Mouse (Mus musculus) CH12.LX (cell line): ENCODE measurements at regions not wholly inside any gene's neighbourhood (a gene's known extent, or its start where the extent isn't known, plus 50 kb on each side); places are given as distances from the start of the nearest gene placed in this dataset.

ENCODE experiments used
- DNase-seq: peaks from one replicate; pipeline ENCODE4 v3.0.0-alpha.2; 2013; ENCODE audit errors: extremely low read depth
- H3K27ac ChIP-seq: 2 replicates; pipeline ENCODE4 v1.5.1; 2012; ENCODE audit warnings: low read depth, mild to moderate bottlenecking, control low read depth, moderate library complexity; ENCODE audit not compliant: insufficient read depth
- H3K27me3 ChIP-seq: replicated peaks from 2 replicates; pipeline ENCODE3; 2012; ENCODE audit warnings: inconsistent platforms
- H3K36me3 ChIP-seq, 2 experiments: replicated peaks in 1 of 2; 2 replicates each; pipeline versions ENCODE3 to v1.6.1; 2012; ENCODE audit warnings: inconsistent platforms in 1 of 2, low read length in 1 of 2, mild to moderate bottlenecking in 1 of 2, mixed read lengths in 1 of 2, moderate library complexity in 1 of 2; ENCODE audit not compliant: control insufficient read depth in 1 of 2, insufficient read depth in 1 of 2
- H3K4me1 ChIP-seq, 2 experiments: 2 replicates each; pipeline ENCODE4 v1.6.1; 2012; ENCODE audit warnings: inconsistent platforms in 1 of 2, moderate library complexity in 1 of 2; ENCODE audit not compliant: insufficient read depth in 2 of 2, control insufficient read depth in 1 of 2
- H3K4me2 ChIP-seq: 2 replicates; pipeline ENCODE4 v1.6.1; 2012; ENCODE audit warnings: low read depth, mild to moderate bottlenecking, control low read depth; ENCODE audit not compliant: poor library complexity, insufficient read depth, severe bottlenecking
- H3K4me3 ChIP-seq, 3 experiments: fragments of 150-350 bp in 1 of 3; sonication (generic) in 1 of 3; replicated peaks in 1 of 3; 2 replicates each; pipeline versions ENCODE3 to v1.5.1; 2011 to 2012; ENCODE audit warnings: low read depth in 2 of 3, low read length in 2 of 3, mild to moderate bottlenecking in 2 of 3, moderate library complexity in 2 of 3, control low read depth in 1 of 3, improper control_type of control experiment in 1 of 3, inconsistent platforms in 1 of 3, mixed read lengths in 1 of 3; ENCODE audit not compliant: poor library complexity in 1 of 3
- H3K79me2 ChIP-seq: replicated peaks from 2 replicates; pipeline ENCODE4 v1.6.1; 2012; ENCODE audit warnings: mild to moderate bottlenecking, moderate library complexity; ENCODE audit not compliant: control insufficient read depth, poor library complexity, insufficient read depth, severe bottlenecking; ENCODE audit errors: extremely low read depth
- H3K9ac ChIP-seq: 2 replicates; pipeline ENCODE4 v1.6.1; 2012; ENCODE audit warnings: low read depth, mild to moderate bottlenecking, control low read depth, moderate library complexity; ENCODE audit not compliant: insufficient read depth
- H3K9me3 ChIP-seq: replicated peaks from 2 replicates; pipeline ENCODE3; 2012; ENCODE audit warnings: low read length, inconsistent platforms, mixed read lengths
- BHLHE40 ChIP-seq: IDR thresholded peaks from 2 replicates; pipeline ENCODE4 v1.6.1; 2011; ENCODE audit warnings: mild to moderate bottlenecking, low read depth, low read length, improper control_type of control experiment
- CHD1 ChIP-seq: IDR thresholded peaks from 2 replicates; pipeline ENCODE4 v1.6.1; 2012; ENCODE audit warnings: low read depth, low read length, improper control_type of control experiment, inconsistent platforms
- CHD2 ChIP-seq: IDR thresholded peaks from 2 replicates; pipeline ENCODE4 v1.6.1; 2011; ENCODE audit warnings: low read length, improper control_type of control experiment
- CTCF ChIP-seq, 2 experiments: IDR thresholded peaks in 1 of 2; conservative IDR thresholded peaks in 1 of 2; 2 replicates each; pipeline ENCODE4 v1.5.1; 2011 to 2012; ENCODE audit warnings: low read depth in 2 of 2, low read length in 2 of 2, improper control_type of control experiment in 1 of 2, inconsistent platforms in 1 of 2, mild to moderate bottlenecking in 1 of 2, moderate library complexity in 1 of 2
- E2F4 ChIP-seq: IDR thresholded peaks from 2 replicates; pipeline ENCODE4 v1.6.1; 2011; ENCODE audit warnings: low read depth, low read length, improper control_type of control experiment; ENCODE audit not compliant: insufficient replicate concordance
- EP300 ChIP-seq: IDR thresholded peaks from 2 replicates; pipeline ENCODE4 v1.6.1; 2011; ENCODE audit warnings: low read length, improper control_type of control experiment
- GABPA ChIP-seq: IDR thresholded peaks from 2 replicates; pipeline ENCODE4 v1.6.1; 2012; ENCODE audit warnings: low read depth, low read length, improper control_type of control experiment, inconsistent platforms; ENCODE audit not compliant: insufficient replicate concordance
- HCFC1 ChIP-seq: IDR thresholded peaks from 2 replicates; pipeline ENCODE4 v1.6.1; 2012; ENCODE audit warnings: low read depth, mild to moderate bottlenecking, inconsistent platforms, low read length, improper control_type of control experiment
- IRF4 ChIP-seq: IDR thresholded peaks from 2 replicates; pipeline ENCODE4 v1.6.1; 2014; ENCODE audit warnings: low read depth, mild to moderate bottlenecking, inconsistent platforms, low read length, improper control_type of control experiment
- JUN ChIP-seq: IDR thresholded peaks from 2 replicates; pipeline ENCODE4 v1.6.1; 2011; ENCODE audit warnings: low read depth, mild to moderate bottlenecking, low read length, improper control_type of control experiment, moderate library complexity; ENCODE audit not compliant: insufficient read depth
- JUND ChIP-seq: conservative IDR thresholded peaks from 2 replicates; pipeline ENCODE4 v1.6.1; 2011; ENCODE audit warnings: low read depth, low read length, improper control_type of control experiment
- MAFK ChIP-seq: IDR thresholded peaks from 2 replicates; pipeline ENCODE4 v1.6.1; 2011; ENCODE audit warnings: low read length, improper control_type of control experiment; ENCODE audit not compliant: insufficient replicate concordance
- MAX ChIP-seq: IDR thresholded peaks from 2 replicates; pipeline ENCODE4 v1.6.1; 2011; ENCODE audit warnings: low read length, improper control_type of control experiment
- MAZ ChIP-seq: IDR thresholded peaks from 2 replicates; pipeline ENCODE4 v1.6.1; 2012; ENCODE audit warnings: low read depth, mild to moderate bottlenecking, inconsistent platforms, low read length, improper control_type of control experiment, moderate library complexity
- MEF2A ChIP-seq: IDR thresholded peaks from 2 replicates; pipeline ENCODE4 v1.6.1; 2014; ENCODE audit warnings: low read depth, mild to moderate bottlenecking, inconsistent platforms, low read length, improper control_type of control experiment, borderline replicate concordance
- MXI1 ChIP-seq: IDR thresholded peaks from 2 replicates; pipeline ENCODE4 v1.6.1; 2011; ENCODE audit warnings: mild to moderate bottlenecking, low read depth, low read length, improper control_type of control experiment
- NRF1 ChIP-seq: IDR thresholded peaks from 2 replicates; pipeline ENCODE4 v1.6.1; 2014; ENCODE audit warnings: low read depth, mild to moderate bottlenecking, inconsistent platforms, low read length, improper control_type of control experiment, moderate library complexity
- POLR2A ChIP-seq: IDR thresholded peaks from 2 replicates; pipeline ENCODE4 v1.6.1; 2011; ENCODE audit warnings: low read depth, mild to moderate bottlenecking, improper control_type of control experiment, low read length
- POLR2AphosphoS2 ChIP-seq: IDR thresholded peaks from 2 replicates; pipeline ENCODE4 v1.6.1; 2011; ENCODE audit warnings: low read depth, low read length, improper control_type of control experiment
- RCOR1 ChIP-seq: conservative IDR thresholded peaks from 2 replicates; pipeline ENCODE4 v1.6.1; 2012; ENCODE audit warnings: low read depth, mild to moderate bottlenecking, inconsistent platforms, low read length, improper control_type of control experiment
- SIN3A ChIP-seq: IDR thresholded peaks from 2 replicates; pipeline ENCODE4 v1.6.1; 2012; ENCODE audit warnings: low read length, improper control_type of control experiment, inconsistent platforms
- SMC3 ChIP-seq: IDR thresholded peaks from 2 replicates; pipeline ENCODE4 v1.6.1; 2011; ENCODE audit warnings: low read depth, low read length, improper control_type of control experiment
- TCF12 ChIP-seq: IDR thresholded peaks from 2 replicates; pipeline ENCODE4 v1.6.1; 2014; ENCODE audit warnings: low read depth, mild to moderate bottlenecking, inconsistent platforms, low read length, improper control_type of control experiment
- UBTF ChIP-seq: IDR thresholded peaks from 2 replicates; pipeline ENCODE4 v1.6.1; 2012; ENCODE audit warnings: low read depth, mild to moderate bottlenecking, inconsistent platforms, low read length, improper control_type of control experiment, moderate library complexity
- USF1 ChIP-seq: IDR thresholded peaks from 2 replicates; pipeline ENCODE4 v1.6.1; 2014; ENCODE audit warnings: low read depth, mild to moderate bottlenecking, inconsistent platforms, low read length, improper control_type of control experiment
- ZKSCAN1 ChIP-seq: IDR thresholded peaks from 2 replicates; pipeline ENCODE4 v1.6.1; 2012; ENCODE audit warnings: low read depth, inconsistent platforms, low read length, improper control_type of control experiment, borderline replicate concordance
- ZNF384 ChIP-seq: IDR thresholded peaks from 2 replicates; pipeline ENCODE4 v1.6.1; 2012; ENCODE audit warnings: low read depth, low read length, improper control_type of control experiment, inconsistent platforms
- dilution Hi-C: fragments of 300-500 bp; cut with MboI; formaldehyde crosslinking; loops from 2 replicates; pipeline ENCODE4 v1.14.3; 2020; ENCODE audit warnings: low sequenced_read_pairs; ENCODE audit not compliant: extremely low pct_unique_long_range_greater_than_20kb, extremely low pct_ligation_motif_present
- in situ Hi-C: fragments of 300-500 bp; cut with MboI; formaldehyde crosslinking; loops from 3 replicates; pipeline ENCODE4 v1.14.3; 2019; ENCODE audit warnings: low sequenced_read_pairs, low pct_ligation_motif_present, low pct_unique_long_range_greater_than_20kb, mixed read lengths

- dilution Hi-C loops: no loop called here
- in situ Hi-C loops: no loop called here
- no peak for TF ChIP-seq GABPA
- TF ChIP-seq EP300: no peak
- TF ChIP-seq ZNF384: no peak
- TF ChIP-seq MAFK: no peak
- TF ChIP-seq MXI1: no peak
- TF ChIP-seq RCOR1: no peak
- TF ChIP-seq USF1: no peak
- TF ChIP-seq CHD2: no peak
- no peak for TF ChIP-seq HCFC1
- no peak for TF ChIP-seq NRF1
- TF ChIP-seq MEF2A: no peak
- TF ChIP-seq POLR2A: no peak
These were observed 190.7 kb upstream of the Klhl29 start for GRCm38 (mm10) chr12:5566231-5566630.

GRCm38 (mm10) chr12:5552607-5553006 is 177.1 kb upstream of the Klhl29 start:
- no peak overlapping the region for H3K4me2 ChIP-seq
- H3K9me3 ChIP-seq: no peaks in the 10 kb centered on the region
- H3K9ac ChIP-seq: no peak overlapping the region
- dilution Hi-C loops (no loop called here), in situ Hi-C loops (no loop called here)
- no peaks in the 10 kb centered on the region for H3K79me2 ChIP-seq
- no peaks in the 10 kb centered on the region for H3K27me3 ChIP-seq
- H3K27ac ChIP-seq: no peak overlapping the region
- H3K4me3 ChIP-seq: no peak overlapping the region
- DNase-seq: no peak
- H3K4me1 ChIP-seq: no peaks in the 10 kb centered on the region
- H3K36me3 ChIP-seq: no peaks in the 10 kb centered on the region
- TF ChIP-seq EP300 (no peak), USF1 (no peak), HCFC1 (no peak), ZNF384 (no peak), TCF12 (no peak), CTCF (conservative IDR thresholded peaks at IDR 0.05 in 1 of 2, IDR thresholded peaks at IDR 0.05 in 1 of 2; ENCODE audit: low read depth in 2 of 2, low read length in 2 of 2) (no peak), SIN3A (no peak), JUND (no peak)

More at GRCm38 (mm10) chr12:5566231-5566630, 190.7 kb upstream of the Klhl29 start:
- Histone ChIP-seq H3K27me3 (no peaks in the 10 kb centered on the region), H3K36me3 (no peaks in the 10 kb centered on the region), H3K9ac (no peak overlapping the region), H3K79me2 (no peaks in the 10 kb centered on the region), H3K4me1 (no peaks in the 10 kb centered on the region), H3K4me2 (no peak overlapping the region), H3K27ac (no peak overlapping the region), H3K9me3 (no peaks in the 10 kb centered on the region), H3K4me3 (no peak overlapping the region)
- DNase-seq: no peak

GRCm38 (mm10) chr12:5551901-5552300 is 176.4 kb upstream of the Klhl29 start:
- no peak overlapping the region for H3K9ac ChIP-seq
- no peaks in the 10 kb centered on the region for H3K4me1 ChIP-seq
- H3K9me3 ChIP-seq: no peaks in the 10 kb centered on the region
- TF ChIP-seq BHLHE40 (no peak), ZNF384 (no peak), CHD2 (no peak), SIN3A (no peak), E2F4 (no peak), MAZ (no peak), MAX (no peak), GABPA (no peak), POLR2AphosphoS2 (no peak), ZKSCAN1 (no peak), NRF1 (no peak), CHD1 (no peak), UBTF (no peak), IRF4 (no peak), JUND (no peak), SMC3 (no peak), JUN (no peak)
- in situ Hi-C loops: no loop called here
- H3K27ac ChIP-seq: no peak overlapping the region
- no peaks in the 10 kb centered on the region for H3K79me2 ChIP-seq
- H3K27me3 ChIP-seq: no peaks in the 10 kb centered on the region
- dilution Hi-C loops: no loop called here
- no peak overlapping the region for H3K4me2 ChIP-seq
- no peak overlapping the region for H3K4me3 ChIP-seq
- no peaks in the 10 kb centered on the region for H3K36me3 ChIP-seq
- no peak for DNase-seq
